Mouse (Mus musculus) spleen, adult 18-20 months (tissue): Measurements from ENCODE around the gene Vmn1r220.
"Not testable (repeated sequence)": the region's sequence is repeated elsewhere in the genome, so short reads cannot be mapped to it uniquely, and the experiment has no call there.

Source experiments
- DNase-seq, 2 experiments: peaks; one replicate each; pipeline ENCODE4 v3.0.0; 2022; ENCODE audit warnings: mixed read lengths in 2 of 2

The Vmn1r220 gene

DNA sequence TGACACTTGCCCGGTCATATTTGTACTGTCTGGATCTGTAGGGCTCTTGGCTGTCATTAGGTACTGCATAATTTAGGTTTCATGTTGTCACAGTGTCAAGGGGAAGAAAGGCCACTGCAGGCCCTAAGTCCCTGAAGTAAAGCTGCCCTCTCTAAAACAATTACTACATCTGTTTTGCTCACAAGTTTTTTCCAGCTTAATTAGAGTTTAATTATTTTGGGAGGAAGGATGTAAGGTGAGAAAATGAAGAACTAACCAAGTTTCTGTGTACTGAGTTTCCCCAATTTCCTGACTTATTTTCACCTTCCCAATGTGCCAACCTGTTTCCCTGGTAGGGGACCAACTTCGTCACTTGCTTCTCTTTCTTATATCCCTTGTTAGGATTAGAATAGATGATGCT is at the start of gene Vmn1r220:
Vmn1r220 (minus strand) TSS at position 101 of the 400 bp plus-strand sequence.
- no peak for DNase-seq

- not testable (repeated sequence) for DNase-seq
Measured at GRCm38 (mm10) chr13:23235847-23236246, 48.1 kb upstream of the Vmn1r220 start, which contains the start of gene Vmn1r222. Gene Vmn1r222 (minus strand): TSS chr13:23235947.

DNA sequence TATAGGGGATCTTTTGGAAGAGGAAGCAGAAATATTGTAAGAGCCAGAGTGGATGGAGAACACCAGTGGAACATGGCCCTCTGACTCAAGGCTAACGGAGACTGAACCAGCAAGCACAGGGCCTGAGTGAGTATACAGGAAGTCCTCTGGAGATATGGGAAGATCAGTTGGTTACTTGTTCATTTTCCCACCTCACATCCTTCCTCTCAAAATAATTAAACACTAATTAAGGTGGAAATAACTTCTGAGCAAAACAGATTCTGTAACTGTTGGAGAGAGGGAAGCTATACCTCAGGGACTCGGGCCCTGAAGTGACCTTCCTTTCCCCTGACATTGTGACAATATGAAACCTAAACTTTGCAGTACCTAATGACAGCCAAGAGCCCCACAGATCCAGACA is 26.1 kb upstream of the Vmn1r220 start, which contains the start of gene Vmn1r221:
Vmn1r221 (plus strand) TSS at position 301 of the 400 bp plus-strand sequence.
- DNase-seq = not testable (repeated sequence)

GRCm38 (mm10) chr13:23203885-23204284 is 16.1 kb upstream of the Vmn1r220 start:
- DNase-seq = not testable (repeated sequence)

DNA sequence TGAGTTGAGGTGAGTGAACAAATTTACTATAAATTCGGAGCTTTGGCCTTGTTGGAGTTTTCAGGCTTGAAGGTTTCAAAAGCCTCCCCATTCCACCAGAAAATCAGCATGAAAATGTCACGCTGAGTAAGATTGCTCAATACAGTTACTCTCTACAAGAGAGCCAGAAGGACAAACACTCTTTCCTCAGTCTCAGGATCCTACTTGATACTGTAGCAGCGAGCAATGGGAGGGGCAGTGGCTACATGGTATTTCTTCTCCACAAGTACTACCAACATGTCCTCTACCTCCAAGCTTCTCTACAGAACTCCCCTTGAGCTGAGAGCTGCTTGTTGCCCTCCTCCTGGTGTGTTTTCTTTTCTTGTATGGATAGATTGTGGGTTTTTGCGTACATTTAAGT is 21.3 kb downstream of the Vmn1r220 start:
- DNase-seq = not testable (repeated sequence)

- DNase-seq = no peak
Measured at GRCm38 (mm10) chr13:23159012-23159411, 28.8 kb downstream of the Vmn1r220 start, which contains the start of gene Vmn1r219. Gene Vmn1r219 (plus strand): TSS chr13:23159312.

- DNase-seq = no peak
Measured at GRCm38 (mm10) chr13:23157848-23158247, 29.9 kb downstream of the Vmn1r220 start.

GRCm38 (mm10) chr13:23138880-23139279 is 48.9 kb downstream of the Vmn1r220 start:
- DNase-seq = no peak

GRCm38 (mm10) chr13:23133501-23133900 is 54.3 kb downstream of the Vmn1r220 start:
- no peak for DNase-seq

DNA sequence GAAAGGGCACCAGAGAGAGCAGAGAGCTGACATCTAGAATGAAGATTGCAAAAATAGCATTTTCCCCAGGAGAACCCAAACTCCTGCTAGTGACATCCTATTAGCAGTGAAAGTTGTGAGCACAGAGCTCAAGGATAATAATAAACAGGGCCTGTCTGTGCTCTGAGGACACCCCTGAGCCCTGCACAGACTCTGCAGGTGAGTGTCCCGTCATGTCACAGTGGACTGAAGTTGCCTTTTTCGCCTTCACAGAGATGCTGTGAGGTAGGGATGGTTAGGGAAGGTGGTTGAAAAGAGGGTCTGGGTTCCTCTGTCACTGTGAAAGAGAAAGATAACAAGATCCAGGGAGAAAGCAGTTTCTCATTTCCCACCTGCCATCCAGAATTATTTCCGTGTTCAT is 54.7 kb downstream of the Vmn1r220 start, which contains the start of gene Vmn1r218:
Vmn1r218 (plus strand) TSS at position 57 of the 400 bp plus-strand sequence.
- DNase-seq = no peak
